Mouse (Mus musculus) myocyte (in vitro differentiated cells): ENCODE measurements around the gene Ppa1. TPM values are rescaled to one million over a fixed set of nuclear protein-coding genes. Genes with fewer than 3 reads are reported as not detected.

ENCODE experiments used
- H3K27me3 ChIP-seq: one replicate; pipeline ENCODE4 v1.6.1; 2011; ENCODE audit not compliant: control insufficient read depth, insufficient read depth, insufficient read length
- H3K36me3 ChIP-seq: one replicate; pipeline ENCODE4 v1.6.1; 2011; ENCODE audit not compliant: control insufficient read depth, insufficient read depth
- H3K4me2 ChIP-seq: one replicate; pipeline ENCODE4 v1.6.1; 2011; ENCODE audit warnings: low read depth, control low read depth
- H3K4me3 ChIP-seq: one replicate; pipeline ENCODE4 v1.5.1; 2011; ENCODE audit warnings: mild to moderate bottlenecking, control low read depth, moderate library complexity
- H3K79me2 ChIP-seq: one replicate; pipeline ENCODE4 v1.6.1; 2011; ENCODE audit not compliant: control insufficient read depth, insufficient read depth
- H3ac ChIP-seq: one replicate; pipeline ENCODE4 v1.6.1; 2011; ENCODE audit not compliant: control insufficient read depth, insufficient read length
- CEBPB ChIP-seq: IDR thresholded peaks from 2 replicates; pipeline ENCODE4 v1.6.1; 2011; ENCODE audit warnings: mild to moderate bottlenecking, moderate library complexity; ENCODE audit not compliant: poor library complexity, insufficient read depth, severe bottlenecking
- E2F4 ChIP-seq: IDR thresholded peaks from one replicate; pipeline ENCODE4 v1.6.1; 2011; ENCODE audit warnings: mild to moderate bottlenecking, control low read depth, moderate library complexity; ENCODE audit not compliant: insufficient read depth
- MAX ChIP-seq: IDR thresholded peaks from one replicate; pipeline ENCODE4 v1.6.1; 2011; ENCODE audit warnings: low read depth, mild to moderate bottlenecking, control low read depth
- MYOD1 ChIP-seq, 3 experiments: IDR thresholded peaks; one replicate each; pipeline ENCODE4 v1.6.1; 2011; ENCODE audit warnings: control low read depth in 2 of 3, low read depth in 2 of 3, mild to moderate bottlenecking in 2 of 3, moderate library complexity in 1 of 3; ENCODE audit not compliant: insufficient read length in 2 of 3, control insufficient read depth in 1 of 3
- MYOG ChIP-seq, 3 experiments: IDR thresholded peaks; one replicate each; pipeline ENCODE4 v1.6.1; 2011; ENCODE audit warnings: control low read depth in 2 of 3, low read depth in 2 of 3, mild to moderate bottlenecking in 2 of 3; ENCODE audit not compliant: insufficient read length in 2 of 3, control insufficient read depth in 1 of 3, insufficient read depth in 1 of 3
- POLR2A ChIP-seq: IDR thresholded peaks from one replicate; pipeline ENCODE4 v1.6.1; 2011; ENCODE audit warnings: low read depth, mild to moderate bottlenecking, control low read depth, moderate library complexity; ENCODE audit not compliant: insufficient read length
- POLR2AphosphoS2 ChIP-seq: IDR thresholded peaks from one replicate; pipeline ENCODE4 v1.6.1; 2011; ENCODE audit warnings: low read depth, control low read depth; ENCODE audit not compliant: insufficient read length
- REST ChIP-seq: IDR thresholded peaks from one replicate; pipeline ENCODE4 v1.6.1; 2011; ENCODE audit warnings: mild to moderate bottlenecking, control low read depth, moderate library complexity; ENCODE audit not compliant: insufficient read depth, insufficient read length
- SRF ChIP-seq: IDR thresholded peaks from one replicate; pipeline ENCODE4 v1.6.1; 2011; ENCODE audit warnings: low read depth; ENCODE audit not compliant: control insufficient read depth, insufficient read length
- TCF12 ChIP-seq: IDR thresholded peaks from one replicate; pipeline ENCODE4 v1.6.1; 2011; ENCODE audit warnings: mild to moderate bottlenecking, control low read depth; ENCODE audit not compliant: poor library complexity, insufficient read depth, severe bottlenecking
- TCF3 ChIP-seq: IDR thresholded peaks from one replicate; pipeline ENCODE4 v1.6.1; 2011; ENCODE audit warnings: low read depth, control low read depth; ENCODE audit not compliant: insufficient read length
- USF1 ChIP-seq: IDR thresholded peaks from one replicate; pipeline ENCODE4 v1.6.1; 2011; ENCODE audit warnings: low read depth, mild to moderate bottlenecking, control low read depth, moderate library complexity
- polyA plus RNA-seq: library from polyadenylated mRNA; unstranded; fragments of >200 nt; fragmentation: generic; extraction: Trizol; gene quantifications from one replicate; pipeline ENCODE4 v1.2.1, GENCODE M21; 2012; ENCODE audit warnings: missing spikeins

The Ppa1 gene
- polyA plus RNA-seq, 1 experiment = 93.2 TPM

DNA sequence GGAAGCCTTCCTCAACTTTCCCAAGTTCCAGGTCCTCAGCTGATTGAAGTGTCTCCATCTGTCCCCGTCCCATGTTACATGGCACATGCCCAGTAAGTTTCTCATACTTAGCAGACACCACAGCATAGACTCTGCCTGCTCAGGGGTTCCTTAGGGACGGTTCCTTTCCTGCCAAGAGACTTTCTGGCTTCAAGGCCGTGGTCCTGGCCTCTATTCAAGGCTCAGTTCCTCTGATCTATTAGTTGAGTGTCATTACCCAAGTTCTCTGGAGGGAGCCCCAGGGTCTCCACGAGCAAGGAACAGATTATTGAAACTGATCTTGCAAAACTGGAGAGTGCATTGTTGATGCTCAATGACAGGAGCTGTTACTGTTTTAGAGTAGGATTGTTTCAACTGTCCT lies 56.3 kb downstream of the Ppa1 start:
- Histone ChIP-seq H3ac (no peak overlapping the region), H3K4me2 (no peak overlapping the region), H3K27me3 (no peaks in the 10 kb centered on the region), H3K79me2 (no peaks in the 10 kb centered on the region), H3K36me3 (no peaks in the 10 kb centered on the region), H3K4me3 (no peak overlapping the region)
- no peak for TF ChIP-seq MYOG (IDR thresholded peaks at IDR 0.05; ENCODE audit: control insufficient read depth in 1 of 3, insufficient read depth in 1 of 3, insufficient read length in 2 of 3, low read depth in 2 of 3)
- no peak for TF ChIP-seq POLR2AphosphoS2
- no peak for TF ChIP-seq TCF12
- no peak for TF ChIP-seq TCF3
- TF ChIP-seq SRF = no peak
- no peak for TF ChIP-seq E2F4
- no peak for TF ChIP-seq REST
- no peak for TF ChIP-seq USF1
- TF ChIP-seq MYOD1 (IDR thresholded peaks at IDR 0.05; ENCODE audit: control insufficient read depth in 1 of 3, insufficient read length in 2 of 3, low read depth in 2 of 3) = no peak
- no peak for TF ChIP-seq MAX
- no peak for TF ChIP-seq POLR2A
- TF ChIP-seq CEBPB = no peak

DNA sequence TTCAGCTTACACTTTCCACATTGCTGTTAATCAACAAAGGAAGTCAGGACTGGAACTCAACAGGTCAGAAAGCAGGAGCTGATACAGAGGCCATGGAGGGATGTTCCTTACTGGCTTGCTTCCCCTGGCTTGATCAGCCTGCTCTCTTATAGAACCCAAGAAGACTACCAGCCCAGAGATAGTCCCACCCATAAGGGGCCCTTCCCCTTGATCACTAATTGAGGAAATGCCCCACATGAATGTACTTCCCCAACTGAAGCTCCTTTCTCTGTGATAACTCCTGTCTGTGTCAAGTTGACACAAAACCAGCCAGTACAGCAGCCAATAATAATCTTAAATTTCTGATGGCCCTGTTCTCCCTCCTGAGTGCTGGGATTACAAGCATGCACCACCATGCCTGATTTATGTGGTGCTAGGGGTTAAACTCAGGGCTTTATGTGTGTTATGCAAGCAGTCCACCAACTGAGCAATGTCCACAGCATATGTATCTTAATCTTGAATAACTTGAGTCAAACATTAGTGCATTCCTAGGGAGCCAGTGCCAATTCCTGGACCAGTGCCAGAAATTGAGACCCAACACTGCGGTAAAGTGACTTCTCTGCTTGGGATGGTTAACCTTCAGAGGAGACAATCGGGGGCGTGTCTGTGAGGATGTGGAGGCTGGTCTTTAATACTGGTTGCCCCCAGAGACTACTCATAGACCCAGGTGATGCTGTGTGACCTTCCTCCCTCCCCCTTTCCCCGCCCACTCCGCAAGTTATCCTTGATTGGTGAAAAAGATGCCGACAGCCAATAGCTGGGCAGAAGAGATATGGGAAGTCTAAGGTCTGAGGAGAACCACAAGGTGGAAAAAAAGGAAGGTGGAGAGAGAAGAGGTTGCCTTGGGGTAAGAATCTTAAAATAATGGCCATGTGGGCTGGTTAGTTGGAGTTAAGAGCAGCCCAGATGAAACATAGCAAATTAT lies 58.3 kb downstream of the Ppa1 start:
- Histone ChIP-seq H3K4me3 (no peak overlapping the region), H3K27me3 (no peaks in the 10 kb centered on the region), H3K36me3 (no peaks in the 10 kb centered on the region), H3K4me2 (no peak overlapping the region), H3K79me2 (no peaks in the 10 kb centered on the region), H3ac (no peak overlapping the region)
- no peak for TF ChIP-seq MAX
- no peak for TF ChIP-seq REST
- TF ChIP-seq E2F4 = no peak
- TF ChIP-seq TCF3 = no peak
- TF ChIP-seq TCF12 = no peak
- TF ChIP-seq CEBPB = no peak
- no peak for TF ChIP-seq SRF

DNA sequence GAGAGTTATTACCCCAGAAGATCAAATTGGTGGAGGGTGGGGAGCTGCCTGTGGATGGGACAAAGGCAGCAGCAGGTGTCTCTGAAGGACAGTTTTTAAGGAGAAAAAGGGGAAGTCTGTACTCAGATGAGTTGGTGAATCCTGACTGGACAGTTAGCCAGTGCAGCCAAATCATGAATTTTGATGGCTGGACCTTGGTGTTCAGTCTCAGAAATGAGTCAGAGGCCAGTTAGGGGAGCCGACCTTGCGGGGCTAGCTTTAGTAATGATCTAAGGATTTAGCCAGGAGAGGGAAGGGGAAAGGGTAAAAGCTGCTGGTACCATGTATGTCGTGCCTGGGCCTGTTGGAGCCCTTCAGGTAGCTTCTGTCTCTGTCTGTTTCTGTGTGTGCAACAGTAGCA lies 65.2 kb downstream of the Ppa1 start:
- TF ChIP-seq CEBPB = no peak
- TF ChIP-seq TCF12 = no peak
- TF ChIP-seq E2F4 = no peak
- TF ChIP-seq TCF3 = no peak
- Histone ChIP-seq H3K36me3 (no peaks in the 10 kb centered on the region), H3K27me3 (no peaks in the 10 kb centered on the region), H3K4me2 (no peak overlapping the region), H3K4me3 (no peak overlapping the region), H3ac (no peak overlapping the region), H3K79me2 (no peaks in the 10 kb centered on the region)

DNA sequence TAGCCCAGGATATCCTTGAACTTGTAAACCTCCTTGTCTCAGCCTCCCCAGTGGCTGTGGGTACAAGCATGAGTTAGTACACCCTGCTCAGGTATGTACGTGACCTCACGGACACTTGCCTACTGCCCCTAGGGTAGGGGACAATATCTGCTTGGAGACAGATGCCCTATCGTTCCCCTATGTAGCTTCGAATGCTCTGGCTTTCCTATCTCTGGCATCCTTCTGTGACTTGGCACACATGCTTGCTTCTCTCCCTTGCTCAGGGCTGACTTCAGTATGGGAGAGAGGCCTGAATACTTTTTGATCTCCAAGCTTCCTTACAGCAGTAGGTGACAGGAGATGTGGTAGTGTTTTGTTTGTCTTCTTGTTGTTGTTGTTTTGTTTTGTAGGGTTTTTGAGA lies 65.8 kb downstream of the Ppa1 start:
- TF ChIP-seq E2F4 (no peak), POLR2AphosphoS2 (no peak), MYOG (IDR thresholded peaks at IDR 0.05; ENCODE audit: control insufficient read depth in 1 of 3, insufficient read depth in 1 of 3, insufficient read length in 2 of 3, low read depth in 2 of 3) (no peak), MYOD1 (IDR thresholded peaks at IDR 0.05; ENCODE audit: control insufficient read depth in 1 of 3, insufficient read length in 2 of 3, low read depth in 2 of 3) (no peak), TCF3 (no peak), TCF12 (no peak), CEBPB (no peak), SRF (no peak), USF1 (no peak), POLR2A (no peak), REST (no peak), MAX (no peak)
- H3K27me3 ChIP-seq = no peaks in the 10 kb centered on the region
- no peaks in the 10 kb centered on the region for H3K36me3 ChIP-seq
- no peaks in the 10 kb centered on the region for H3K79me2 ChIP-seq
- no peak overlapping the region for H3K4me2 ChIP-seq
- H3ac ChIP-seq = no peak overlapping the region
- no peak overlapping the region for H3K4me3 ChIP-seq
